Mouse (Mus musculus) layer of hippocampus, postnatal 25 days (tissue): ENCODE data around the gene Slc39a1. TPM values are rescaled to one million over a fixed set of nuclear protein-coding genes. Genes with fewer than 3 reads are reported as not detected.

Experiments used
- DNase-seq, 2 experiments: peaks; one replicate each; pipeline ENCODE4 v3.0.0; 2022; ENCODE audit warnings: mixed read lengths in 2 of 2, low spot score in 1 of 2; ENCODE audit errors: extremely low spot score in 1 of 2
- microRNA-seq, 2 experiments: library from miRNA; unstranded; fragments of <30 nt; microRNA quantifications; one replicate each; pipeline ENCODE4 v1.2.0; 2021
- total RNA-seq, 2 experiments: library from RNA; stranded (reverse); gene quantifications; 2 replicates each; pipeline ENCODE4 v1.2.3; 2021

Gene Slc39a1
- total RNA-seq, 2 experiments from 2014 or later: 49.9 to 51.1 TPM

DNA sequence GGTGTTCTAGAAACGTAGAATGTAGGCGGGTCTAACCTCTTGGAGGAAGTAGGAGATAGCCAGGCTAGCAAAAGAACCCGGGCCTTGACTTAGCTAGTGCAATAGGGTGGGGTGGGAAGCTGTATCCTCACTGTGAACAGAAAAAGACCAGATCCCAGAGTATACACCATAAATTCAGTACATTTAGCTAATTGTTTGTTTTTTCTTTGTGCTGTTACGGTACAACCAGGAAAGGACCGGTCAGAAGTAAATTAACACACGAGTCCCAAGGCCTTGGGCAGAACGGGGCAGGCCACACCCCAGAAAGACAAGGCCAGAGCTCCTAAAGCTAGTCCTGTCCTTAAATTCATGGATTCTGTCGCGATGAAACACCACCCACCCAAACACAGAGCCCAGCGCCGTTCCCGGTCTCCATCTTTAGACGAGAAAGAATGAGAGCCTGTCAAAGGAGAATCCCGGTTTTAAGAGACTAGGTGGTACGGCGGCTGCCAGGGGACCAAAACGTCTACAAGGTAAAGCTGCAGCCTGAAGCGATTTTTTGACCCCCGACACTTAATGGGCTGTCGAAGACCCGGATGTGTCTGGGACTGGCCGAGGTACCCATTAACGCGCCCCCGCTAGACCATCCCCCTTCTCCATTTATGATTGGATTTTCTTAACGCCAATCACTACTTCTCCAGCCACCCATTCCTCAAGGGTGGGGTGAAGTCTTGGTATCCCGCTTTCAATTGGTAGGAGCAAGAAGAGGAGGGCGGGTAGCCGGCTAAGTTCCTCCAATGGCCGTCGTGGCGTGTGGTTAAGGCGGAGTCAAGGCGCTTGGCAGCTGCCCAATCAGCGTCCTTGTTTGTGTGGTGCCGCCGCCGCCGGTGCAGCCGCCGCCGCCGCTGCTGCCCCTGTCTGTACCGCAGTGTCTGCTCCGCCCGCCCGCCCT, 44.6 kb downstream of the Slc39a1 start, which contains the start of gene Gatad2b:
TSS of gene Gatad2b (plus strand) at position 834 of the 931 bp plus-strand sequence.
- DNase-seq: peak; percentile 95

DNA sequence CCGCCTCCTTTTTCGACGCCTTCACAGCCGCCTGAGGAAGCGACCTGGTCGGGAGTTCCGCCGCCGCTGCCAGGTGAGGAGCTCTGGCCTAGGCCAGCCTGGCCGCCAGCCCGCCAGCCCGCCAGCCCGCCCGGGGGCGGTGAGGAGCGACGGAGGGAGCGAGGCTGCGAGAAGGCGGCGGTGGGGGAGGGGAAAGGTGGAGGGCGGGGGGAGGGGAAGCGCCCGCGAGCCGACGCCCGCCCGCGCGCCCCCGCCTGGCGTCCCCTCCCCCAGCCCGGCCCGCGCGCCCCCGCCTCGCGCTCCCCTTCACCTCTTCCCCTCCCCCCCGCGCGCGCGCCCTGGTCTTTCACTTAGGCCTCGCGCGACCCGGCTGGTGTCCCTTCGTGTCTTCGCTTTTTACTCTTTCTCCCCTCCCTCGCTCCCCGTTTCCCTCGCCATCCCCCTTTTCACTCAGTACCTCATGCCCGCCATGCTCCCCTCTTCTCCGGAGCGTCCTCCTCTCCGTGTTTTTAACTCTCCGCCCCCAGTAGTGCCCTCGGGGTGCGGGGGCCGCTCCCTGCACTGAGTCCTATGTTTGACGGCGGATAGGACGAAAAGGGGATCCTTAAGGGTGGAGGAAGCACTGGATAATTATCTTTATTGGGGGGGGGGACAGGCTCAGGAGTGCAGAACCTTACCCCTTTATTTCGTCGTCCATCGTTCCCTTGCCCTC, 45.5 kb downstream of the Slc39a1 start:
- peak; percentile 27 to 44 for DNase-seq

DNA sequence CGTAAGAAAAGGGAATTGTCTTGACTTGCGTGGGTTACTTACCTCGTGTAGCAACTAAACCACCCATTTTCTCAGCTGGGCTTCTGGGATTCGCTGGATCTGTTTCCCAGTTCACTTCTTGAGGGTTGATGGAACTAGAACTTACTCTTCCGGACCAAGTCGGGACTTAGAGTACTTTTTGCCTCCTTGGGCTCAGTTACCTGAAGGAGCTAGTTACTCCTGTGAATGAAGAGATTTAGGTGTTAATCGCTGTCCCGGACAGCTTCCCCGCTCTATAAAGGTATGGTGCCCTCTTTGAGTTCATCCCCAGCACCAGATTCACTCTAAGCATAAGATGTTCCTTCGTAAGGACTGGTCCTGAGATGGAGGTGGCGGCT, 46.1 kb downstream of the Slc39a1 start:
- no peak for DNase-seq

- DNase-seq: no peak
Measured at GRCm38 (mm10) chr3:90294651-90295050, 46.7 kb downstream of the Slc39a1 start.

Small RNA genes lying within 50 kb of the gene (microRNA-seq; reads per million reads assigned to microRNA genes)
- gene Mir7012: 0.37 to 1.4 reads per million in 2 experiments

Other genes starting within 250 kb of the Slc39a1 start
- gene Hax1, start 249.4 kb upstream of the Slc39a1 start, total RNA-seq: 10 to 100 TPM; 75.8 to 94.9 TPM
- 10 to 100 TPM; 88.7 to 91.7 TPM for gene 4933434E20Rik, start 196.5 kb upstream of the Slc39a1 start, total RNA-seq
- gene Ubap2l, start 195.5 kb upstream of the Slc39a1 start, total RNA-seq: 100 to 1,000 TPM; 144 to 181 TPM
- gene Tpm3, start 175.5 kb upstream of the Slc39a1 start, total RNA-seq: 100 to 1,000 TPM; 164 to 185 TPM
- under 1 TPM; 0.42 to 0.59 TPM for gene Nup210l, start 144.0 kb upstream of the Slc39a1 start, total RNA-seq
- gene Rps27, start 34.5 kb upstream of the Slc39a1 start, total RNA-seq: 100 to 1,000 TPM; 806 to 871 TPM
- gene Rab13, start 34.5 kb upstream of the Slc39a1 start, total RNA-seq: 1 to 10 TPM; 7.5 to 8.9 TPM
- 10 to 100 TPM; 42.4 to 43.4 TPM for gene Jtb, start 16.6 kb upstream of the Slc39a1 start, total RNA-seq
- gene Creb3l4, start 4.7 kb upstream of the Slc39a1 start, total RNA-seq: not detected
- gene Crtc2, start 6.0 kb downstream of the Slc39a1 start, total RNA-seq: 10 to 100 TPM; 27.9 to 39.0 TPM
- gene Dennd4b, start 17.0 kb downstream of the Slc39a1 start, total RNA-seq: 10 to 100 TPM; 31.6 to 34.1 TPM
- gene Gatad2b, start 45.0 kb downstream of the Slc39a1 start, total RNA-seq: 100 to 1,000 TPM in 1 of 2 experiments, 10 to 100 TPM in 1; 90.0 to 112 TPM
- 10 to 100 TPM; 13.7 to 17.1 TPM for gene Slc27a3, start 141.8 kb downstream of the Slc39a1 start, total RNA-seq
- 10 to 100 TPM; 69.1 to 70.6 TPM for gene Ints3, start 185.4 kb downstream of the Slc39a1 start, total RNA-seq
- 1 to 10 TPM; 4.7 to 5.0 TPM for gene Npr1, start 217.7 kb downstream of the Slc39a1 start, total RNA-seq
- gene Ilf2, start 228.0 kb downstream of the Slc39a1 start, total RNA-seq: 10 to 100 TPM; 81.2 to 87.4 TPM
- gene Snapin, start 242.9 kb downstream of the Slc39a1 start, total RNA-seq: 10 to 100 TPM; 49.8 to 53.4 TPM